Mouse (Mus musculus) forebrain, embryonic 11.5 days (tissue): Measurements from ENCODE around the gene Pum3. TPM values are rescaled to one million over a fixed set of nuclear protein-coding genes. Genes with fewer than 3 reads are reported as not detected.

Source experiments
- ATAC-seq: fragments of 200-750 bp; cut with Nextera tagmentation; replicated peaks from 2 replicates; pipeline ENCODE4 v1.8.0; 2017; ENCODE audit warnings: moderate TSS enrichment; ENCODE audit not compliant: low FRiP score
- DNase-seq: peaks from one replicate; pipeline ENCODE4 v3.0.0-alpha.2; 2017; ENCODE audit warnings: low spot score
- H3K27ac ChIP-seq: fragments of 300-500 bp; sonication (generic); 2 replicates; pipeline ENCODE4 v1.5.1; 2014; ENCODE audit warnings: low read depth, low read length
- H3K27me3 ChIP-seq: fragments of 300-500 bp; sonication (generic); 2 replicates; pipeline ENCODE4 v1.6.1; 2014; ENCODE audit warnings: mild to moderate bottlenecking, low read length, mixed read lengths; ENCODE audit not compliant: control insufficient read depth, insufficient read depth
- H3K36me3 ChIP-seq: fragments of 300-500 bp; sonication (generic); 2 replicates; pipeline ENCODE4 v1.6.1; 2014; ENCODE audit warnings: mild to moderate bottlenecking, low read length, moderate library complexity, mixed read lengths; ENCODE audit not compliant: control insufficient read depth, insufficient read depth
- H3K4me1 ChIP-seq: fragments of 300-500 bp; sonication (generic); replicated peaks from 2 replicates; pipeline ENCODE4 v1.6.1; 2014; ENCODE audit warnings: low read length, mixed read lengths; ENCODE audit not compliant: control insufficient read depth, insufficient read depth
- H3K4me2 ChIP-seq: fragments of 300-500 bp; sonication (generic); 2 replicates; pipeline ENCODE4 v1.6.1; 2014; ENCODE audit warnings: low read depth, mild to moderate bottlenecking, low read length, moderate library complexity, mixed read lengths; ENCODE audit not compliant: severe bottlenecking
- H3K4me3 ChIP-seq: fragments of 300-500 bp; sonication (generic); 2 replicates; pipeline ENCODE4 v1.5.1; 2014; ENCODE audit warnings: low read depth, low read length
- H3K9ac ChIP-seq: fragments of 300-500 bp; sonication (generic); 2 replicates; pipeline ENCODE4 v1.6.1; 2014; ENCODE audit warnings: low read length
- H3K9me3 ChIP-seq: fragments of 300-500 bp; sonication (generic); 2 replicates; pipeline ENCODE4 v1.6.1; 2016; ENCODE audit warnings: low read length, mixed read lengths; ENCODE audit not compliant: control insufficient read depth
- WGBS: fragments of 180-500 bp; shearing (Covaris S2); extraction: QIAGEN DNeasy Blood & Tissue Kit; methylation state at CpG from one replicate; pipeline ENCODE4 v1.1.7; 2014; 5-methylcytosine and 5-hydroxymethylcytosine counted together
- polyA plus RNA-seq: library from polyadenylated mRNA; unstranded; fragments of >200 nt; fragmentation: Nextera tagmentation; extraction: Ambion mirVana; gene quantifications from 2 replicates; pipeline ENCODE4 v1.2.1, GENCODE M21; 2014

Pum3 gene
- polyA plus RNA-seq, 1 experiment from 2014 or later, result 93.1 TPM

GRCm38 (mm10) chr19:27366113-27366746 is 63.4 kb downstream of the Pum3 start:
- Histone ChIP-seq H3K4me1 (no peaks in the 10 kb centered on the region; the same call in 1 of the 2 replicates), H3K9ac (no peak overlapping the region), H3K27me3 (no peaks in the 10 kb centered on the region), H3K9me3 (no peaks in the 10 kb centered on the region), H3K36me3 (no peaks in the 10 kb centered on the region), H3K27ac (no peak overlapping the region), H3K4me2 (no peak overlapping the region), H3K4me3 (no peak overlapping the region)
- DNase-seq (no peak), ATAC-seq (no peak)
- WGBS, result 86% methylated on average over 10 of the region's 10 CpGs

GRCm38 (mm10) chr19:27364521-27364931 is 65.1 kb downstream of the Pum3 start:
- Histone ChIP-seq H3K4me3 (no peak overlapping the region), H3K4me1 (no peaks in the 10 kb centered on the region; the same call in 1 of the 2 replicates), H3K27ac (no peak overlapping the region), H3K4me2 (no peak overlapping the region), H3K36me3 (no peaks in the 10 kb centered on the region), H3K9me3 (no peaks in the 10 kb centered on the region), H3K9ac (no peak overlapping the region), H3K27me3 (no peaks in the 10 kb centered on the region)
- peak; percentile 56 for DNase-seq
- 16% methylated on average over 8 of the region's 8 CpGs for WGBS
- peak; percentile 72 for ATAC-seq

- Histone ChIP-seq H3K9ac (no peak overlapping the region), H3K4me2 (no peak overlapping the region), H3K36me3 (no peaks in the 10 kb centered on the region), H3K27me3 (no peaks in the 10 kb centered on the region), H3K9me3 (no peaks in the 10 kb centered on the region), H3K4me3 (no peak overlapping the region), H3K4me1 (no peaks in the 10 kb centered on the region; the same call in 1 of the 2 replicates), H3K27ac (no peak overlapping the region)
- ATAC-seq (no peak), DNase-seq (no peak)
- WGBS, result 63% methylated on average over 4 of the region's 4 CpGs
Measured at GRCm38 (mm10) chr19:27363891-27364290, 65.7 kb downstream of the Pum3 start.

GRCm38 (mm10) chr19:27360381-27360780 is 69.2 kb downstream of the Pum3 start:
- Histone ChIP-seq H3K4me3 (no peak overlapping the region), H3K36me3 (no peaks in the 10 kb centered on the region), H3K4me1 (no peaks in the 10 kb centered on the region), H3K9me3 (no peaks in the 10 kb centered on the region), H3K27ac (no peak overlapping the region), H3K4me2 (no peak overlapping the region), H3K9ac (no peak overlapping the region), H3K27me3 (no peaks in the 10 kb centered on the region)
- no peak for ATAC-seq
- no peak for DNase-seq

- H3K4me1 ChIP-seq, result no peaks in the 10 kb centered on the region
- H3K36me3 ChIP-seq, result no peaks in the 10 kb centered on the region
- H3K27me3 ChIP-seq, result no peaks in the 10 kb centered on the region
- no peaks in the 10 kb centered on the region for H3K9me3 ChIP-seq
- 82% methylated on average over 6 of the region's 6 CpGs for WGBS
- ATAC-seq, result no peak
- H3K9ac ChIP-seq, result no peak overlapping the region
- no peak overlapping the region for H3K4me3 ChIP-seq
- no peak overlapping the region for H3K27ac ChIP-seq
- no peak overlapping the region for H3K4me2 ChIP-seq
- DNase-seq, result no peak
Measured at GRCm38 (mm10) chr19:27351700-27352099, 77.9 kb downstream of the Pum3 start.

- Histone ChIP-seq H3K4me3 (no peak overlapping the region), H3K36me3 (no peaks in the 10 kb centered on the region), H3K9ac (no peak overlapping the region), H3K4me1 (no peaks in the 10 kb centered on the region), H3K27ac (no peak overlapping the region), H3K4me2 (no peak overlapping the region), H3K9me3 (no peaks in the 10 kb centered on the region), H3K27me3 (no peaks in the 10 kb centered on the region)
- 85% methylated on average over 1 of the region's 1 CpGs for WGBS
- DNase-seq (no peak), ATAC-seq (no peak)
Measured at GRCm38 (mm10) chr19:27346501-27346900, 83.1 kb downstream of the Pum3 start.

Other genes starting within 250 kb of the Pum3 start
- gene Vldlr, start 213.3 kb downstream of the Pum3 start, polyA plus RNA-seq, result 10.6 and 12.9 TPM in 2 replicates
- gene Kcnv2, start 107.2 kb downstream of the Pum3 start, polyA plus RNA-seq, result not detected in 2 replicates